Mouse (Mus musculus): Measurements from ENCODE around the gene Antxr2.

The Antxr2 gene

GRCm38 (mm10) chr5:97995881-97996280 is 35.0 kb downstream of the Antxr2 start:
- DNase-seq (ENCODE audit: low read depth) = peak; percentile 19

GRCm38 (mm10) chr5:97986656-97987294 is 44.1 kb downstream of the Antxr2 start:
- peak; percentile 80 for DNase-seq (ENCODE audit: low read depth)

GRCm38 (mm10) chr5:97983375-97983774 is 47.5 kb downstream of the Antxr2 start:
- DNase-seq (ENCODE audit: low read depth) = no peak

GRCm38 (mm10) chr5:97980472-97980871 is 50.4 kb downstream of the Antxr2 start:
- no peak for DNase-seq (ENCODE audit: low read depth)

- DNase-seq (ENCODE audit: low read depth) = no peak
Measured at GRCm38 (mm10) chr5:97973293-97973692, 57.5 kb downstream of the Antxr2 start.

- DNase-seq (ENCODE audit: low read depth) = no peak
Measured at GRCm38 (mm10) chr5:97972029-97972428, 58.8 kb downstream of the Antxr2 start.

- DNase-seq (ENCODE audit: low read depth) = no peak
Measured at GRCm38 (mm10) chr5:97971236-97971635, 59.6 kb downstream of the Antxr2 start.

- DNase-seq (ENCODE audit: low read depth) = peak; percentile 7
Measured at GRCm38 (mm10) chr5:97967044-97967443, 63.8 kb downstream of the Antxr2 start.

- no peak for DNase-seq (ENCODE audit: low read depth)
Measured at GRCm38 (mm10) chr5:97966101-97966500, 64.7 kb downstream of the Antxr2 start.

- DNase-seq (ENCODE audit: low read depth) = no peak
Measured at GRCm38 (mm10) chr5:97964444-97964843, 66.4 kb downstream of the Antxr2 start.

- no peak for DNase-seq (ENCODE audit: low read depth)
Measured at GRCm38 (mm10) chr5:97962512-97962911, 68.3 kb downstream of the Antxr2 start.

- DNase-seq (ENCODE audit: low read depth) = no peak
Measured at GRCm38 (mm10) chr5:97961786-97962185, 69.1 kb downstream of the Antxr2 start.

GRCm38 (mm10) chr5:97959651-97960050 is 71.2 kb downstream of the Antxr2 start:
- DNase-seq (ENCODE audit: low read depth) = no peak

- no peak for DNase-seq (ENCODE audit: low read depth)
Measured at GRCm38 (mm10) chr5:97959010-97959409, 71.8 kb downstream of the Antxr2 start.

GRCm38 (mm10) chr5:97957501-97957900 is 73.3 kb downstream of the Antxr2 start:
- DNase-seq (ENCODE audit: low read depth) = no peak

GRCm38 (mm10) chr5:97954193-97954772 is 76.6 kb downstream of the Antxr2 start:
- no peak for DNase-seq (ENCODE audit: low read depth)

- no peak for DNase-seq (ENCODE audit: low read depth)
Measured at GRCm38 (mm10) chr5:97953241-97953920, 77.5 kb downstream of the Antxr2 start.

GRCm38 (mm10) chr5:97947261-97947660 is 83.6 kb downstream of the Antxr2 start:
- DNase-seq (ENCODE audit: low read depth) = no peak

GRCm38 (mm10) chr5:97946236-97946635 is 84.6 kb downstream of the Antxr2 start:
- no peak for DNase-seq (ENCODE audit: low read depth)

- DNase-seq (ENCODE audit: low read depth) = no peak
Measured at GRCm38 (mm10) chr5:97935140-97936129, 95.4 kb downstream of the Antxr2 start.

GRCm38 (mm10) chr5:97917654-97918053 is 113.2 kb downstream of the Antxr2 start:
- DNase-seq (ENCODE audit: low read depth) = no peak

GRCm38 (mm10) chr5:97914890-97915289 is 116.0 kb downstream of the Antxr2 start:
- DNase-seq (ENCODE audit: low read depth) = peak; percentile 5

Measured in NIH3T3 (cell line).